Mouse (Mus musculus) limb, embryonic 11.5 days (tissue): ENCODE results near the gene Sstr3. TPM values are rescaled to one million over a fixed set of nuclear protein-coding genes. Genes with fewer than 3 reads are reported as not detected.

Experiments used
- ATAC-seq: fragments of 200-750 bp; cut with Nextera tagmentation; 2 replicates; pipeline ENCODE4 v1.8.0; 2017; ENCODE audit warnings: low read depth; ENCODE audit not compliant: insufficient number of reproducible peaks, low FRiP score, low TSS enrichment
- DNase-seq: peaks from one replicate; pipeline ENCODE4 v3.0.0-alpha.2; 2015; ENCODE audit warnings: low spot score
- H3K27ac ChIP-seq: fragments of 300-500 bp; sonication (generic); replicated peaks from 2 replicates; pipeline ENCODE4 v1.5.1; 2014; ENCODE audit warnings: low read depth, mild to moderate bottlenecking, low read length
- H3K27me3 ChIP-seq: fragments of 300-500 bp; sonication (generic); 2 replicates; pipeline ENCODE4 v1.6.1; 2014; ENCODE audit warnings: mild to moderate bottlenecking, low read length, mixed read lengths; ENCODE audit not compliant: control insufficient read depth, insufficient read depth
- H3K36me3 ChIP-seq: fragments of 300-500 bp; sonication (generic); 2 replicates; pipeline ENCODE4 v1.6.1; 2014; ENCODE audit warnings: mild to moderate bottlenecking, low read length, moderate library complexity, mixed read lengths; ENCODE audit not compliant: control insufficient read depth, insufficient read depth
- H3K4me1 ChIP-seq: fragments of 300-500 bp; sonication (generic); 2 replicates; pipeline ENCODE4 v1.6.1; 2014; ENCODE audit warnings: low read length, mixed read lengths; ENCODE audit not compliant: control insufficient read depth, insufficient read depth
- H3K4me2 ChIP-seq: fragments of 300-500 bp; sonication (generic); 2 replicates; pipeline ENCODE4 v1.6.1; 2014; ENCODE audit warnings: low read depth, mild to moderate bottlenecking, moderate library complexity; ENCODE audit not compliant: severe bottlenecking
- H3K4me3 ChIP-seq: fragments of 300-500 bp; sonication (generic); 2 replicates; pipeline ENCODE4 v1.5.1; 2014; ENCODE audit warnings: low read depth, low read length
- H3K9ac ChIP-seq: fragments of 300-500 bp; sonication (generic); 2 replicates; pipeline ENCODE4 v1.6.1; 2014; ENCODE audit warnings: mild to moderate bottlenecking, low read length
- H3K9me3 ChIP-seq: fragments of 300-500 bp; sonication (generic); 2 replicates; pipeline ENCODE4 v1.6.1; 2016; ENCODE audit warnings: low read length; ENCODE audit not compliant: control insufficient read depth
- WGBS: fragments of 180-500 bp; shearing (Covaris S2); extraction: QIAGEN DNeasy Blood & Tissue Kit; methylation state at CpG from one replicate; pipeline ENCODE4 v1.1.7; 2014; 5-methylcytosine and 5-hydroxymethylcytosine counted together
- polyA plus RNA-seq: library from polyadenylated mRNA; unstranded; fragments of >200 nt; fragmentation: Nextera tagmentation; extraction: Ambion mirVana; gene quantifications from 2 replicates; pipeline ENCODE4 v1.2.1, GENCODE M21; 2014

Gene Sstr3
- polyA plus RNA-seq, 1 experiment from 2014 or later: not detected

DNA sequence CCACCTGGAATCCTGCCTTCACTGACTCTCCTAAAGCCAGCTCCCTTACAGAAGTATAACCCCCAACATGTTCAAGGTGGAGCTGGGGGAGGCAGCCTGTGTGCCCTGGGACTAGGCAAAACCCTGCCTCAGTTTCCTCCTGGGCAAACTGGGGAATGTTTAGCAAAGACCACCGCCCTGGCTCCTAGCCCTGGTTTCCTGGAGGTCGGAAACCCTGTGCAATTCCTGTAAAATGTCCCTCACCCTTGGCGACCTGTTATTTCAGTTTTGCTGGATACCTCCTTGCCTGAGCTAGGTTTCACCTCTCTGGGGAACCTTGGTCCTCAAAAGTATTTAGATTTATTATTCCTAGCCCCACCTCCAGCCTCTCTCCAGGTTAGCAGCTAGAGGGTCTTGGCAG lies 14.3 kb downstream of the Sstr3 start:
- WGBS: 72% methylated on average over 3 of the region's 3 CpGs
- Histone ChIP-seq H3K4me3 (no peak overlapping the region), H3K9ac (no peak overlapping the region), H3K4me2 (peak overlapping the region; percentile 54; the same call in 1 of the 2 replicates), H3K27me3 (no peaks in the 10 kb centered on the region), H3K27ac (no peak overlapping the region), H3K9me3 (no peaks in the 10 kb centered on the region), H3K4me1 (peaks cover 15% of the 10 kb centered on the region), H3K36me3 (no peaks in the 10 kb centered on the region)
- ATAC-seq (no peak), DNase-seq (no peak)

DNA sequence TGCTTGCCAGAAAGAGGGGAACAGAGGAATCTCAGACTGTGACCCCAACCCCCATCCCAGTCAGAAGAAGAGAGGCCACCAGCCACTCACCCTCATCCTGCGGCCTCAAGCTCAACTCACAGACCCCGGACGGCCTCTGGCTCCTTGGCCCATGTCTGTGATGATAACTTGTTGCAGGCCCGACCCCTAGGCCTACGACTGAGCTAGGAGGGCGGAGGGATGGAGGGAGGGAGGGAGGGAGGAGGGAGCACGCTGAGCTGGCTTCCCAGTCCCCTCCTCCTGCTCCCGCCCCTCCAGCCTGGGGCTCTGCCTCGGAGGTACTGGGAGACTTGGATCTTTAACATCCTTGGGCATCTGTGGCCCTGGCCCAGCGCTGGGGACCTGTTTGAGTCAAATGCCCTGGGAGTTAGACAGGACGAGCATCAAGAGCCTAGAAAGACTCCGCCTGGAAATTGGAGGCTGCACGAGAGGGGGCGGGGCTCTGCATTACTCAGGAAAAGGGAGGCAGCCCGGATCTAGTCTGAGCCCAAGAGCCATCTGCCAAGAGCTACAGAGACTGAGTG lies 15.0 kb downstream of the Sstr3 start:
- no peaks in the 10 kb centered on the region for H3K27me3 ChIP-seq
- peak; percentile 48 for ATAC-seq
- H3K36me3 ChIP-seq: no peaks in the 10 kb centered on the region
- H3K9ac ChIP-seq: peak overlapping the region; percentile 51; the same call in 1 of the 2 replicates
- peak overlapping the region; percentile 22 for H3K4me3 ChIP-seq
- under 1% methylated on average over 15 of the region's 15 CpGs for WGBS
- H3K4me1 ChIP-seq: peaks cover 15% of the 10 kb centered on the region
- DNase-seq: peak; percentile 80
- no peaks in the 10 kb centered on the region for H3K9me3 ChIP-seq
- peak overlapping the region; percentile 54 for H3K4me2 ChIP-seq
- peak overlapping the region; percentile 61 for H3K27ac ChIP-seq

DNA sequence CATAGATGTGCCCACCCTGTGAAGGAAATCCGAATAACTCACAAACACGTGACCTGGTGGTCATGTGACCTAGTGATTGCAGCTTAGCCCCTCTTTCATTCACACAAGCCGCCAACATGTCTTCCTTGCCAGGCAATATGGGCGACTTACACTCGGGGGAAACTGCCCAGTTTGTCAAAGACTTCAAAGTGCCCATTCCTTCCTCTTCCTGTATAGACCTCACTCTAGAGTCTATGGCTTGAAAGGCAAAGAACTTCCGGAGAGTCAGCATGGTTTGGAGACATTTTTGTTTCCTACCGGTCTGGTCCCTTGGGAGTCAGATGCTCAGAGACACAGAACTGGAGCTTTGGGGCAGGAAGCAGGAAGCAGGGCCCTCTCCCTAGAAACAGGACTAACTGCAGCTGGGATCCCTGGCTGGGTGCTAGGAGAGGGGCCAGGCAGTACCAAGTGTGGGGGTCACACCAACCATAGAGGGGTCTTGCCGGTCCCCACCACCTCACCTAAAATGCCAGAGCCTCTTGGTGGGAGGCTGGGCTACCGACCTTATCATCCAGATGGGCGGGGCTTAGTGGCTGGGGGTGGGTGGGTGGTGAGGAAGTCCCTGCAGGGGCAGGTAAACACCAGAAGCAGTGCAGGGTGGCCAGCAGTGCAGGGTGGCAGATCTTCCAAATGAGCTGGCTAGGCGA lies 15.6 kb downstream of the Sstr3 start:
- H3K4me1 ChIP-seq: peaks cover 15% of the 10 kb centered on the region
- peak overlapping the region; percentile 51; the same call in 1 of the 2 replicates for H3K9ac ChIP-seq
- peak overlapping the region; percentile 22 for H3K4me3 ChIP-seq
- no peaks in the 10 kb centered on the region for H3K36me3 ChIP-seq
- H3K27ac ChIP-seq: peak overlapping the region; percentile 61
- no peaks in the 10 kb centered on the region for H3K9me3 ChIP-seq
- WGBS: 47% methylated on average over 11 of the region's 11 CpGs
- H3K4me2 ChIP-seq: peak overlapping the region; percentile 54
- DNase-seq (no peak), ATAC-seq (no peak; the same call in 1 of the 2 replicates)
- H3K27me3 ChIP-seq: no peaks in the 10 kb centered on the region

DNA sequence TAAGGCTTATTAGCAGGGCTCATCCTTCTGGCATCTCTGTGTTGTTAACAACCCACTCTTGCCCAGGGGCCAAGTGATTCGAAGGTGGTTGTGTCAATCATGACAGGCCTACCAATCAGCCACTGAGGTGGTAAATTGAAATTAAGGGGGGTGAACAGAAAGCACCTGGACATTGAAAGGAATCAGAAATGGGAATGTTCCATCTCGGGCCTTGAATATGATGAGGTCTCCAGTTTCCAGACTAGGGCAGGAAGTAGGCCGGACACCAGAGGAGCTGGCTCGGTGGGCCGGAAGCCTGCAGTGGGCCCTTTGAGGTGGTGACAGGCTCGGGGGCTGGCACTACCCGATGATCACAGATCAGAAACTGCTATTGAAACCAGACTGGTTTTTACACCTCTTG lies 16.5 kb downstream of the Sstr3 start:
- no peak for DNase-seq
- H3K27ac ChIP-seq: no peak overlapping the region
- ATAC-seq: no peak
- H3K9me3 ChIP-seq: no peaks in the 10 kb centered on the region
- peaks cover 15% of the 10 kb centered on the region for H3K4me1 ChIP-seq
- no peak overlapping the region for H3K4me2 ChIP-seq
- H3K9ac ChIP-seq: no peak overlapping the region
- WGBS: 76% methylated on average over 7 of the region's 7 CpGs
- H3K4me3 ChIP-seq: no peak overlapping the region
- H3K36me3 ChIP-seq: no peaks in the 10 kb centered on the region
- no peaks in the 10 kb centered on the region for H3K27me3 ChIP-seq

DNA sequence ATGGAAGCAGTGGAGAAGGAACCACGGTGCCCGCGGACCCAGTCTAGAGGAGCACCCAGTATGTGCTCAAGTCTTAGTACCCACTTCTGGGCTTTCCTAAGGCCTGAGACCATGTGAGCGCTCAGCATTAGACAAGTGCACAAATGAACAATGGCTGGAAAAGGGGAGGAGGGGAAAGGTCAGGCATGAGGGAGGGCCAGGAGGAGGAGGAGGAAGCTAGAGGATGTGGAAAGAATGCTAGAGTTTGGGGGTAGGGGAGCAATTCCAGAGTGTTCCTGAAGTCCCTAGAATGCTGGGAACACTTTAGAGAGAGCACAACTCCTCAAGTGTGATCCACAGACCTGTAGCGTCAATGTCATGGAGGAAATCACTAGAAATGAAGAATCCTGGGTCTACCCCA lies 20.3 kb downstream of the Sstr3 start:
- H3K4me1 ChIP-seq: peaks cover 5% of the 10 kb centered on the region; the same call in 1 of the 2 replicates
- no peak overlapping the region for H3K27ac ChIP-seq
- H3K4me2 ChIP-seq: no peak overlapping the region
- H3K9me3 ChIP-seq: no peaks in the 10 kb centered on the region
- DNase-seq (no peak), ATAC-seq (no peak)
- no peak overlapping the region for H3K9ac ChIP-seq
- WGBS: 86% methylated on average over 5 of the region's 5 CpGs
- no peaks in the 10 kb centered on the region for H3K36me3 ChIP-seq
- no peak overlapping the region for H3K4me3 ChIP-seq
- H3K27me3 ChIP-seq: no peaks in the 10 kb centered on the region

DNA sequence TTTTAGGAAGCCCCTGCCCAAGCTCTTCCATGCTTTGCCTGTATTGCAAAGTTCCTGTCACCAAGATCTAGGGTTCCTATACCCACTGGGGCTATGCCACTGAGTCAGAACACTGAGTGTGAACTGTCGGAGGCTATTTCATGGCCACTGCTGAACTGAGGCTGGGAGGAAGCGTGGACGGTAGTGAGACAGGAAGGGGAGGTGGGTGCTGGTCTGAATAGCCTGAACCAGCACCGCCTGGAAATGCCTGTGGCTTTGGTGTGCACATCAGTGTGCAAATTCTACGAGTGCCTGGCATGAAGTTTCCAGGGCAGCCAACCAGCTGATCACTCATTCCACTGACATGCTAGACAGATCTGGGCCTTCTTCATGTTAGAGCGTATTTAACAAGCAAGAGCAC lies 22.6 kb downstream of the Sstr3 start:
- Histone ChIP-seq H3K4me3 (no peak overlapping the region), H3K9me3 (no peaks in the 10 kb centered on the region), H3K27me3 (no peaks in the 10 kb centered on the region), H3K4me1 (no peaks in the 10 kb centered on the region; the same call in 1 of the 2 replicates), H3K4me2 (no peak overlapping the region), H3K9ac (no peak overlapping the region), H3K36me3 (no peaks in the 10 kb centered on the region), H3K27ac (no peak overlapping the region)
- DNase-seq (no peak), ATAC-seq (no peak)
- WGBS: 83% methylated on average over 6 of the region's 6 CpGs

DNA sequence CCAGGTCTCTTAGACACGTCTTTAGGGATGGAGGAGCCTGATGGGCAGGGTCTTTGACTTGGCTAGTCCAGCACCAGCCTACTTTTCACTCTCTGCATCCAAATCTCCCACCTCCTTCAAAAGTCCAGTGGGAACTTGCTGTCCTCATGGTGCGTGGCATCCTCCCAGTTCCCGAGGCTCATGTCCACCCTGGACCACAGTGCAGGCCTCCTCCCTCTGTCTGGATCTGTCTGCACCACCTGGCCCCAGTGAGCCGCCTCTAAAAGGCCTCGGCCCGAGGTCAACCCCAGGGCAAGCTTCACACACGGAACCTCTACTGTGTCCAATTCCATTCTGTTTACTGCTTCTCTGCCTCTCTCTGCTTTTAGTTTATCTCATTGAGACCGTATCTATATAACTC lies 23.2 kb downstream of the Sstr3 start:
- Histone ChIP-seq H3K27me3 (no peaks in the 10 kb centered on the region), H3K9me3 (no peaks in the 10 kb centered on the region), H3K4me1 (no peaks in the 10 kb centered on the region; the same call in 1 of the 2 replicates), H3K36me3 (no peaks in the 10 kb centered on the region), H3K4me3 (no peak overlapping the region), H3K9ac (no peak overlapping the region), H3K4me2 (no peak overlapping the region), H3K27ac (no peak overlapping the region)
- DNase-seq (no peak), ATAC-seq (no peak)
- 60% methylated on average over 8 of the region's 8 CpGs for WGBS

DNA sequence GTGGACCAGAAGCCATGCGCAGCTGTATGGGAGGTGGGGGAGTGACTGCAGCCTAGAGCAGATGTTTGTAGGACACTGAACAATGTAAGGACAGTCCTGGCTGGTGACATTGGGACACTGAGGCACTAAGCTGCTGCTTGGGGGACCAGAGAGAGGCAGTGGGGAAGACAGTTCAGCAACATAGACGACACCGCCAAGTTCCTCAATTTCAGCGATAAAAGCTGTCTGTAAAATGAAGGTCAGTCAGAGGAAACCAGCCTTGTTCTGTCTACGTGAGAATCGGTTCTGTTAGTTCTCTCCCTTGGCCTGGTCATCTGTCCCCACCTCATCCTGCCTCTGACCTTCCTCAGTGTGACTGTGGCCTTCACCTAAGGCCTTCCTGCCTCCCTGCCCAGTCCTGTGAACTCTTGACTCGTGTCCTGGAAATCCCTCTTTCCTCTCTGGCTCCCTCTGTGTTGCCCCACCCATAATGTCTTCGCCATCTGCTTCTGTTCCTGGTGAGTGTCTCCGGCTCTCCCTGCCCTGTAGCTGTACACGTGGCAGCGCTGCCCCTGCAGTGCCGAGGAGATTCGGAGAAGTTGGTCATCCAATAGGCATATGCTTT lies 24.3 kb downstream of the Sstr3 start:
- 72% methylated on average over 13 of the region's 13 CpGs for WGBS
- ATAC-seq (no peak), DNase-seq (no peak)
- Histone ChIP-seq H3K9me3 (no peaks in the 10 kb centered on the region), H3K36me3 (no peaks in the 10 kb centered on the region), H3K9ac (no peak overlapping the region), H3K4me3 (no peak overlapping the region), H3K4me1 (peaks cover 1% of the 10 kb centered on the region), H3K27ac (no peak overlapping the region), H3K4me2 (no peak overlapping the region), H3K27me3 (no peaks in the 10 kb centered on the region)
